Mouse (Mus musculus): ENCODE measurements around the gene Arsg. TPM values are rescaled to one million over a fixed set of nuclear protein-coding genes. Genes with fewer than 3 reads are reported as not detected.

Arsg gene
- polyA plus RNA-seq, 1 experiment, result 26.8 TPM

- TF ChIP-seq POLR2A (IDR thresholded peaks at IDR 0.05; ENCODE audit: extremely low read depth, insufficient read depth, low read length), result no peak
- TF ChIP-seq CTCF (IDR thresholded peaks at IDR 0.05; ENCODE audit: extremely low read depth, insufficient read depth, low read length), result no peak
- H3K4me3 ChIP-seq (ENCODE audit: insufficient read depth, low read length), result no peak overlapping the region
- H3K4me1 ChIP-seq (ENCODE audit: control insufficient read depth, insufficient read depth, low read length), result no peaks in the 10 kb centered on the region
- no peak overlapping the region for H3K27ac ChIP-seq (ENCODE audit: insufficient read depth, low read length)
These were observed 56.9 kb downstream of the Arsg start for GRCm38 (mm10) chr11:109530030-109530429.

- TF ChIP-seq CTCF (IDR thresholded peaks at IDR 0.05; ENCODE audit: extremely low read depth, insufficient read depth, low read length) (no peak), POLR2A (IDR thresholded peaks at IDR 0.05; ENCODE audit: extremely low read depth, insufficient read depth, low read length) (no peak)
- H3K4me1 ChIP-seq (ENCODE audit: control insufficient read depth, insufficient read depth, low read length), result no peaks in the 10 kb centered on the region
- no peak overlapping the region for H3K4me3 ChIP-seq (ENCODE audit: insufficient read depth, low read length)
- no peak overlapping the region for H3K27ac ChIP-seq (ENCODE audit: insufficient read depth, low read length)
These were observed 62.8 kb downstream of the Arsg start for GRCm38 (mm10) chr11:109535966-109536365.

GRCm38 (mm10) chr11:109536939-109537338 lies 63.8 kb downstream of the Arsg start:
- H3K4me3 ChIP-seq (ENCODE audit: insufficient read depth, low read length), result no peak overlapping the region
- TF ChIP-seq POLR2A (IDR thresholded peaks at IDR 0.05; ENCODE audit: extremely low read depth, insufficient read depth, low read length) (no peak), CTCF (IDR thresholded peaks at IDR 0.05; ENCODE audit: extremely low read depth, insufficient read depth, low read length) (no peak)
- no peak overlapping the region for H3K27ac ChIP-seq (ENCODE audit: insufficient read depth, low read length)
- no peaks in the 10 kb centered on the region for H3K4me1 ChIP-seq (ENCODE audit: control insufficient read depth, insufficient read depth, low read length)

- H3K4me1 ChIP-seq (ENCODE audit: control insufficient read depth, insufficient read depth, low read length), result no peaks in the 10 kb centered on the region
- H3K4me3 ChIP-seq (ENCODE audit: insufficient read depth, low read length), result no peak overlapping the region
- TF ChIP-seq CTCF (IDR thresholded peaks at IDR 0.05; ENCODE audit: extremely low read depth, insufficient read depth, low read length) (no peak), POLR2A (IDR thresholded peaks at IDR 0.05; ENCODE audit: extremely low read depth, insufficient read depth, low read length) (no peak)
- no peak overlapping the region for H3K27ac ChIP-seq (ENCODE audit: insufficient read depth, low read length)
These were observed 66.1 kb downstream of the Arsg start for GRCm38 (mm10) chr11:109539290-109539689.

GRCm38 (mm10) chr11:109543466-109543865 lies 70.3 kb downstream of the Arsg start:
- Histone ChIP-seq H3K27ac (ENCODE audit: insufficient read depth, low read length) (no peak overlapping the region), H3K4me3 (ENCODE audit: insufficient read depth, low read length) (no peak overlapping the region), H3K4me1 (ENCODE audit: control insufficient read depth, insufficient read depth, low read length) (no peaks in the 10 kb centered on the region)
- TF ChIP-seq POLR2A (IDR thresholded peaks at IDR 0.05; ENCODE audit: extremely low read depth, insufficient read depth, low read length), result no peak
- TF ChIP-seq CTCF (IDR thresholded peaks at IDR 0.05; ENCODE audit: extremely low read depth, insufficient read depth, low read length), result no peak

GRCm38 (mm10) chr11:109544432-109544831 lies 71.3 kb downstream of the Arsg start:
- Histone ChIP-seq H3K4me1 (ENCODE audit: control insufficient read depth, insufficient read depth, low read length) (no peaks in the 10 kb centered on the region), H3K4me3 (ENCODE audit: insufficient read depth, low read length) (no peak overlapping the region)

GRCm38 (mm10) chr11:109545265-109545664 lies 72.1 kb downstream of the Arsg start:
- H3K4me1 ChIP-seq (ENCODE audit: control insufficient read depth, insufficient read depth, low read length), result no peaks in the 10 kb centered on the region
- no peak overlapping the region for H3K27ac ChIP-seq (ENCODE audit: insufficient read depth, low read length)
- no peak overlapping the region for H3K4me3 ChIP-seq (ENCODE audit: insufficient read depth, low read length)
- TF ChIP-seq CTCF (IDR thresholded peaks at IDR 0.05; ENCODE audit: extremely low read depth, insufficient read depth, low read length) (no peak), POLR2A (IDR thresholded peaks at IDR 0.05; ENCODE audit: extremely low read depth, insufficient read depth, low read length) (no peak)

More at GRCm38 (mm10) chr11:109544432-109544831, 71.3 kb downstream of the Arsg start:
- H3K27ac ChIP-seq (ENCODE audit: insufficient read depth, low read length), result no peak overlapping the region
- TF ChIP-seq CTCF (IDR thresholded peaks at IDR 0.05; ENCODE audit: extremely low read depth, insufficient read depth, low read length) (no peak), POLR2A (IDR thresholded peaks at IDR 0.05; ENCODE audit: extremely low read depth, insufficient read depth, low read length) (no peak)

- H3K4me3 ChIP-seq (ENCODE audit: insufficient read depth, low read length), result no peak overlapping the region
- H3K27ac ChIP-seq (ENCODE audit: insufficient read depth, low read length), result no peak overlapping the region
- no peak for TF ChIP-seq POLR2A (IDR thresholded peaks at IDR 0.05; ENCODE audit: extremely low read depth, insufficient read depth, low read length)
- TF ChIP-seq CTCF (IDR thresholded peaks at IDR 0.05; ENCODE audit: extremely low read depth, insufficient read depth, low read length), result no peak
- H3K4me1 ChIP-seq (ENCODE audit: control insufficient read depth, insufficient read depth, low read length), result no peaks in the 10 kb centered on the region
These were observed 72.5 kb downstream of the Arsg start for GRCm38 (mm10) chr11:109545700-109546143.

GRCm38 (mm10) chr11:109546305-109547001 lies 73.3 kb downstream of the Arsg start:
- Histone ChIP-seq H3K27ac (ENCODE audit: insufficient read depth, low read length) (no peak overlapping the region), H3K4me1 (ENCODE audit: control insufficient read depth, insufficient read depth, low read length) (no peaks in the 10 kb centered on the region), H3K4me3 (ENCODE audit: insufficient read depth, low read length) (no peak overlapping the region)
- no peak for TF ChIP-seq CTCF (IDR thresholded peaks at IDR 0.05; ENCODE audit: extremely low read depth, insufficient read depth, low read length)
- TF ChIP-seq POLR2A (IDR thresholded peaks at IDR 0.05; ENCODE audit: extremely low read depth, insufficient read depth, low read length), result no peak

GRCm38 (mm10) chr11:109547652-109548051 lies 74.5 kb downstream of the Arsg start:
- TF ChIP-seq CTCF (IDR thresholded peaks at IDR 0.05; ENCODE audit: extremely low read depth, insufficient read depth, low read length), result no peak
- TF ChIP-seq POLR2A (IDR thresholded peaks at IDR 0.05; ENCODE audit: extremely low read depth, insufficient read depth, low read length), result no peak
- Histone ChIP-seq H3K27ac (ENCODE audit: insufficient read depth, low read length) (no peak overlapping the region), H3K4me3 (ENCODE audit: insufficient read depth, low read length) (no peak overlapping the region), H3K4me1 (ENCODE audit: control insufficient read depth, insufficient read depth, low read length) (no peaks in the 10 kb centered on the region)
